Mouse (Mus musculus) kidney, embryonic 15.5 days (tissue): ENCODE measurements at regions not wholly inside any gene's neighbourhood (a gene's known extent, or its start where the extent isn't known, plus 50 kb on each side); places are given as distances from the start of the nearest gene placed in this dataset.

Experiments used
- ATAC-seq: fragments of 200-750 bp; cut with Nextera tagmentation; replicated peaks from 2 replicates; pipeline ENCODE4 v1.8.0; 2017; ENCODE audit warnings: moderate TSS enrichment; ENCODE audit not compliant: low FRiP score
- H3K27ac ChIP-seq: fragments of 300-500 bp; sonication (generic); 2 replicates; pipeline ENCODE4 v1.5.1; 2015; ENCODE audit warnings: mild to moderate bottlenecking, inconsistent platforms
- H3K27me3 ChIP-seq: fragments of 300-500 bp; sonication (generic); 2 replicates; pipeline ENCODE4 v1.6.1; 2015; ENCODE audit warnings: inconsistent platforms
- H3K36me3 ChIP-seq: fragments of 300-500 bp; sonication (generic); 2 replicates; pipeline ENCODE4 v1.6.1; 2015; ENCODE audit warnings: inconsistent platforms
- H3K4me1 ChIP-seq: fragments of 300-500 bp; sonication (generic); 2 replicates; pipeline ENCODE4 v1.6.1; 2015; ENCODE audit warnings: inconsistent platforms
- H3K4me2 ChIP-seq: fragments of 300-500 bp; sonication (generic); 2 replicates; pipeline ENCODE4 v1.6.1; 2015; ENCODE audit warnings: moderate library complexity, mild to moderate bottlenecking, inconsistent platforms
- H3K4me3 ChIP-seq: fragments of 300-500 bp; sonication (generic); replicated peaks from 2 replicates; pipeline ENCODE4 v1.5.1; 2015; ENCODE audit warnings: mild to moderate bottlenecking, inconsistent platforms
- H3K9ac ChIP-seq: fragments of 300-500 bp; sonication (generic); 2 replicates; pipeline ENCODE4 v1.6.1; 2015; ENCODE audit warnings: mild to moderate bottlenecking, inconsistent platforms
- H3K9me3 ChIP-seq: fragments of 300-500 bp; sonication (generic); replicated peaks from 2 replicates; pipeline ENCODE4 v1.6.1; 2016; ENCODE audit warnings: inconsistent platforms
- WGBS: fragments of 180-500 bp; shearing (Covaris S2); methylation state at CpG from one replicate; pipeline ENCODE4 v1.1.7; 2015; ENCODE audit warnings: mixed read lengths; 5-methylcytosine and 5-hydroxymethylcytosine counted together

GRCm38 (mm10) chr15:62533233-62533632, 1311.7 kb downstream of the Gsdmc2 start:
- no peaks in the 10 kb centered on the region for H3K27me3 ChIP-seq
- no peak overlapping the region for H3K4me2 ChIP-seq
- no peak overlapping the region for H3K27ac ChIP-seq
- no peaks in the 10 kb centered on the region for H3K36me3 ChIP-seq
- WGBS = 57% methylated on average over 2 of the region's 2 CpGs
- no peak overlapping the region for H3K4me3 ChIP-seq
- no peaks in the 10 kb centered on the region for H3K9me3 ChIP-seq
- no peak overlapping the region for H3K9ac ChIP-seq
- ATAC-seq = no peak
- no peaks in the 10 kb centered on the region for H3K4me1 ChIP-seq

DNA sequence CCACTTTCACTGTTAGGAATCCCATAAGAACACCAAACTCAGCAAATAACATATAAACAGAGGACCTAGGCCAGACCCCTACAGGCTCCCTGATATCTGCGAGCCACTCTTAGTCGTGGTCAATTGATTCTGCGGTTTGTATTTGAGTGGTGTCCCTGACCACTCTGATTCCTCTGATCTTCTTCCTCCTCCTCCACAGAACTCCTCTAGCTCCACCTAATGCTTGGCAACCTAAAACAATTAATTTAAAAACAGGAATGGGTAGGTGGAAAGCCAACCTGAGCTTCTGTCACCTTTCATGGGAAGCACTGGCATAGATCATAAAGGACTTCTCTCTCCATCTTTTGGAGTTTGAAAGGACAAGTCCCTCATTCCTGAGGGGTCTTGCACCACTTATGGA, 1316.0 kb downstream of the Gsdmc2 start:
- Histone ChIP-seq H3K27me3 (no peaks in the 10 kb centered on the region), H3K4me3 (no peak overlapping the region), H3K4me1 (no peaks in the 10 kb centered on the region), H3K4me2 (no peak overlapping the region), H3K9me3 (no peaks in the 10 kb centered on the region), H3K36me3 (no peaks in the 10 kb centered on the region), H3K9ac (no peak overlapping the region), H3K27ac (no peak overlapping the region)
- ATAC-seq = no peak
- WGBS = 67% methylated on average over 3 of the region's 3 CpGs

GRCm38 (mm10) chr15:62524628-62525027, 1320.3 kb downstream of the Gsdmc2 start:
- Histone ChIP-seq H3K36me3 (no peaks in the 10 kb centered on the region), H3K9me3 (0 out of 2 replicates have a peak, but pooled peaks cover 2% of the 10 kb centered on the region), H3K9ac (no peak overlapping the region), H3K27ac (peak overlapping the region; percentile 68), H3K4me3 (no peak overlapping the region), H3K4me2 (no peak overlapping the region), H3K27me3 (no peaks in the 10 kb centered on the region), H3K4me1 (no peaks in the 10 kb centered on the region)
- ATAC-seq = peak; percentile 94
- 15% methylated on average over 2 of the region's 2 CpGs for WGBS

DNA sequence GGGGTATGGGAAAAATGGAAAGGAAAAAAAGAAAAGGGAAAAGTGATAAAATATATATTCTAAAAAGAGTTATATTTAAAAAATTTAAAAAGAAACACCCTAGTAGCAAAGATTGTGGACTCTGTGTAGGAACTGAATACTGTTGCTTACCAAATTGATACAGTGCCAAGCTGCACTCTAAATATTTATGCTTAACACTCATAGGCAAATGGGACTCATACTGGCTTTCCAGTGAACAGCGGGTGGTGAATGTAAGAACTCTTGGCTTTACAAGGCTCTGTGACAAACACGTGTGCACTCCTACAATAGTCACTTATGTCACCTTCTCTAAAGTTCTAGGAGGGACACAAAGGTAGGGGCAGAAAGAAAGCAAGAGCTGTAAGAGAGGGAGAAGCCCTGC, 1320.8 kb downstream of the Gsdmc2 start:
- 0 out of 2 replicates have a peak, but pooled peaks cover 2% of the 10 kb centered on the region for H3K9me3 ChIP-seq
- WGBS = 49% methylated on average over 2 of the region's 2 CpGs
- H3K4me1 ChIP-seq = no peaks in the 10 kb centered on the region
- H3K27me3 ChIP-seq = no peaks in the 10 kb centered on the region
- H3K27ac ChIP-seq = peak overlapping the region; percentile 68
- H3K4me2 ChIP-seq = no peak overlapping the region
- no peak overlapping the region for H3K4me3 ChIP-seq
- no peaks in the 10 kb centered on the region for H3K36me3 ChIP-seq
- H3K9ac ChIP-seq = no peak overlapping the region
- ATAC-seq = no peak; the same call in none of the 2 replicates

DNA sequence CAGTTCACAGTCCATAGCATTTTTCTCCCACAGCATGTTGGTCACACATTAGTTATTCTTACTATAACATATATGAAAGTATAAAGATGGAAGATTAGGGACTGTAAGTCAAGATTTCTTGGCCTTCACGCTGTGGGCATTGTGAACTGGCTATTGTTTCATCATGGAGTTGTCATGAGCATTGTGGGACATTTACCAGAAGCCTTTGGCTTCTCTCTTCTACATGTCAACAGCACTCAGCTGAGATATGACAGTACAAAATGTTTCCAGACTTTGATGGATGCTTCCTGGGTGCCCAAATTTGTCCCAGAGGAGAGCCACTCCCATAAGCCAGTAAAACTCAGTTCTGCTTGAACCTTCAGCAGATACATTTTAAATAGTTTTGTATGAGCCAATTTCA, 1331.5 kb downstream of the Gsdmc2 start:
- WGBS = 97% methylated on average over 1 of the region's 1 CpGs
- H3K4me2 ChIP-seq = no peak overlapping the region

GRCm38 (mm10) chr15:62511461-62511860, 1333.5 kb downstream of the Gsdmc2 start:
- 82% methylated on average over 2 of the region's 2 CpGs for WGBS
- H3K9me3 ChIP-seq = no peaks in the 10 kb centered on the region

More for the DNA sequence above, 1331.5 kb downstream of the Gsdmc2 start:
- Histone ChIP-seq H3K27ac (no peak overlapping the region), H3K4me3 (no peak overlapping the region), H3K4me1 (no peaks in the 10 kb centered on the region), H3K27me3 (no peaks in the 10 kb centered on the region), H3K36me3 (no peaks in the 10 kb centered on the region), H3K9ac (no peak overlapping the region), H3K9me3 (no peaks in the 10 kb centered on the region)
- ATAC-seq = no peak

DNA sequence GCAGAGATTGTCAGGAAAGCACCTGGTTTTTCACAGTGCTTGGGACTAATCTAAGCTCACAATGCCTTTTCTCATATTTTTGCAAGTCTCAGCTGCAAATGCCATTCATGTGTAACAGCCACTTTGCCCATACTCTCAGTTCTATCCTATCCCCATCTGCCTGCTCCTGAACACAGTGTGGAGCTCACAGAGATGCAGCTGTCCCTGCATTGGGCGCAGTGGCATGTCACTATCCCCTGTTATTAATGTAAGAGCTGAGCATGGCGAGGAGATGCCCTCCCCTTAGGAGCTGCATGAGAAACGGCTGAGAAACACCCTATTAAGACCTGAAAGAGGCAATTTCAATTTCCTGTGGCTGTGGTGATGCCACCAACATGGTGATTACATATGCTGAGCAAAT, 1341.1 kb downstream of the Gsdmc2 start:
- WGBS = 74% methylated on average over 3 of the region's 3 CpGs
- no peak for ATAC-seq
- Histone ChIP-seq H3K4me1 (no peaks in the 10 kb centered on the region), H3K27me3 (no peaks in the 10 kb centered on the region), H3K27ac (no peak overlapping the region), H3K36me3 (no peaks in the 10 kb centered on the region), H3K4me2 (no peak overlapping the region), H3K4me3 (no peak overlapping the region), H3K9me3 (no peaks in the 10 kb centered on the region), H3K9ac (no peak overlapping the region)

More at GRCm38 (mm10) chr15:62511461-62511860, 1333.5 kb downstream of the Gsdmc2 start:
- H3K27ac ChIP-seq = no peak overlapping the region
- no peaks in the 10 kb centered on the region for H3K4me1 ChIP-seq
- no peak overlapping the region for H3K9ac ChIP-seq
- H3K4me3 ChIP-seq = no peak overlapping the region
- ATAC-seq = no peak
- no peaks in the 10 kb centered on the region for H3K36me3 ChIP-seq
- no peaks in the 10 kb centered on the region for H3K27me3 ChIP-seq
- no peak overlapping the region for H3K4me2 ChIP-seq

- Histone ChIP-seq H3K36me3 (no peaks in the 10 kb centered on the region), H3K9me3 (no peaks in the 10 kb centered on the region), H3K4me2 (no peak overlapping the region), H3K27ac (no peak overlapping the region), H3K4me3 (no peak overlapping the region), H3K9ac (no peak overlapping the region), H3K27me3 (no peaks in the 10 kb centered on the region), H3K4me1 (no peaks in the 10 kb centered on the region)
- WGBS = 23% methylated on average over 4 of the region's 4 CpGs
- peak; percentile 91 for ATAC-seq
Measured at GRCm38 (mm10) chr15:62500966-62501365, 1344.0 kb downstream of the Gsdmc2 start.

- ATAC-seq = 0 out of 2 replicates have a peak, but pooled peaks have one; percentile 25
- H3K27me3 ChIP-seq = no peaks in the 10 kb centered on the region
- H3K27ac ChIP-seq = no peak overlapping the region
- WGBS = 63% methylated on average over 2 of the region's 2 CpGs
- no peaks in the 10 kb centered on the region for H3K9me3 ChIP-seq
- no peak overlapping the region for H3K9ac ChIP-seq
- no peak overlapping the region for H3K4me2 ChIP-seq
- no peaks in the 10 kb centered on the region for H3K36me3 ChIP-seq
- no peaks in the 10 kb centered on the region for H3K4me1 ChIP-seq
- H3K4me3 ChIP-seq = no peak overlapping the region
Measured at GRCm38 (mm10) chr15:62500522-62500921, 1344.5 kb downstream of the Gsdmc2 start.

DNA sequence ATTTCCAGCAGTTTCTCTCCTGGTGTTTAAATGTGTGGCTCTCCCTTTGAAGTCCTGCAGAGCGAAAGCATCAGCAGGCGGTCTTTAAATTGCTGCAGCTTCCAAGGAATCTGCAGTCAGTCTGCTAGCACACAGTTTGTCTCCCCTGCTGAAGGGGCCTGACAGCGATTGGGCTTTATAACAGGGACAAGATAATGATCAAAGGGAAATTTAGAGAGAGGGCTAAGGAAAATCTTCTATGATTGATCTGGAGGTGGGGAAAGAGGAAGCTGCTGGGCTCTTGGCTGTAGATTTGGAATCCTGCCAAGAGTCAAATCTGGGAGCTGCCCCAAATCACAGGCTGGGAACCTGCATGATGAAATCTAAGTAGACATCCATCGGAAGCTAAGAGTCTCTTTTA, 1348.8 kb downstream of the Gsdmc2 start:
- 22% methylated on average over 4 of the region's 4 CpGs for WGBS
- no peak overlapping the region for H3K4me2 ChIP-seq
- H3K9me3 ChIP-seq = no peaks in the 10 kb centered on the region
- H3K27ac ChIP-seq = no peak overlapping the region
- H3K27me3 ChIP-seq = no peaks in the 10 kb centered on the region
- ATAC-seq = no peak
- no peaks in the 10 kb centered on the region for H3K36me3 ChIP-seq
- H3K4me1 ChIP-seq = no peaks in the 10 kb centered on the region
- no peak overlapping the region for H3K9ac ChIP-seq
- H3K4me3 ChIP-seq = no peak overlapping the region

DNA sequence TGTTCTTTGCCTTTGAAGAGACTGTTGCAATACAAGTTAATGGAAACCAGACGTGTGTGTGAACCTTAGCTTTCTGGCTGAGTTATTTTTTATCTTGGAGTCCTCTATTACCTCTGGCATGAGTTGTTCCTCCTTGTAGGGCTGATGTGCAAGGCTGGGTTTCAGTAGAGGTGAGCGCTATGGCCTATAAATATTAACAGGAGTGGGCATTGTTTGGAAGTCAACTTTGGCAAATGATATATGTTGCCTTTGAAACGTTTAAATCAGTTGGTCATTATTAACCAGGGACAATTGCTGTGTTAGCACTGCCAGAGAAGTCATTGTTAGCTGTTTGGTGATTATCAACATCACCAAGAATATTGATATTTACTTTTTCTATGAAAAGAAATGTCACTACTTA, 1352.6 kb downstream of the Gsdmc2 start:
- WGBS = 47% methylated on average over 3 of the region's 3 CpGs

GRCm38 (mm10) chr15:62490548-62490947, 1354.4 kb downstream of the Gsdmc2 start:
- 56% methylated on average over 2 of the region's 2 CpGs for WGBS
- H3K4me1 ChIP-seq = no peaks in the 10 kb centered on the region
- H3K9ac ChIP-seq = no peak overlapping the region
- no peak for ATAC-seq
- no peaks in the 10 kb centered on the region for H3K36me3 ChIP-seq
- no peak overlapping the region for H3K4me2 ChIP-seq
- no peak overlapping the region for H3K27ac ChIP-seq
- H3K4me3 ChIP-seq = no peak overlapping the region
- no peaks in the 10 kb centered on the region for H3K9me3 ChIP-seq
- no peaks in the 10 kb centered on the region for H3K27me3 ChIP-seq

More for the DNA sequence above, 1352.6 kb downstream of the Gsdmc2 start:
- Histone ChIP-seq H3K9me3 (no peaks in the 10 kb centered on the region), H3K27ac (no peak overlapping the region), H3K36me3 (no peaks in the 10 kb centered on the region), H3K4me1 (no peaks in the 10 kb centered on the region), H3K27me3 (no peaks in the 10 kb centered on the region), H3K9ac (no peak overlapping the region), H3K4me2 (no peak overlapping the region), H3K4me3 (no peak overlapping the region)
- peak; percentile 52; the same call in 1 of the 2 replicates for ATAC-seq

DNA sequence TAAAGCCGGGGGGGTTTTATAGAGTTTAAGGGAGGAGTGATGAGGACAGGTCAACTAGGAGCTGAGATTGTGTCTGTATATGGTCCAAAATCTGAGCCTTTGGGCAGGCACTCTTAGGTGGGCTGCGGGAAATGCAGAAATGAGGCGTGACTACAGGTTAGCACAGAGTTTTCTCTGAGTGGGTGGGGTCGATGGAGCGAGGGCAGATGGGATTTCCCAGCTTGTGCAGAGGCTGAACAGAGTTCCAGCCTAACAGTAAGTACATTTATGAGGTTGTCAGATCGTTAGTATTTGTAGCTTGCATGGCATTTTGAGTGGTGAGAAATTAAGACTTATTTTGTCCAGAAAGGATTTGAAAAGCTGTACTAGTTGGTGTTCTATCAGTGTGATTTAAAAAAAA, 1358.4 kb downstream of the Gsdmc2 start:
- H3K27me3 ChIP-seq = no peaks in the 10 kb centered on the region
- no peak for ATAC-seq
- no peak overlapping the region for H3K4me2 ChIP-seq
- no peak overlapping the region for H3K4me3 ChIP-seq
- H3K27ac ChIP-seq = no peak overlapping the region
- 51% methylated on average over 6 of the region's 6 CpGs for WGBS
- no peaks in the 10 kb centered on the region for H3K4me1 ChIP-seq
- no peak overlapping the region for H3K9ac ChIP-seq
- no peaks in the 10 kb centered on the region for H3K9me3 ChIP-seq
- H3K36me3 ChIP-seq = no peaks in the 10 kb centered on the region
